18 mouse cellular contexts compared by ENCODE assay signal in the genomic region with DNA sequence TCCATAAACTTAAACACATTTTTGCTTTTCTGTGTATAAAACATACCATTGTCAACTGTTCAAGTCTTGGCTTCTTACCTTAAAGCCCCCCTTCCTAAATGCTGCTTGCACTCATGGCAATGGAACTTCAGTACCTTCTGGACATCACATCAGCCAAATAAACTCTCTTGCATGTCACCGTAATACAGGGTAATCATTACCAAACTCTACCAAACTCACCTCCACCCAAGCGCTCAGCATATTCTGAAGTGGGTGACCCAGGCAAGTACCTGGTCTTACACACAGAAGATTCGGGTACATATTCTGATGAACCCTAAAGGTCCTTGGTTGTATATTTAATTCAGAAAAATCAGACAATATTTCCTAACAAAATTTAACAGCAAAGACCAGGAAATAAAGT. TPM values are rescaled to one million over a fixed set of nuclear protein-coding genes. Genes with fewer than 3 reads are reported as not detected.
A peak's percentile ranks its signal among the peaks of the same experiment; 100 is the strongest.
DNase-seq lines count a peak whose midpoint lies in the region; ATAC-seq and TF ChIP-seq lines count a peak whose summit lies in the region.
"Had no signal": no experiment of that assay in that cellular context is flagged by ENCODE, and none has a peak within 500 bp of the region (broad histone marks: within the 10 kb centered on the region; RNA-seq: fewer than 3 reads in every experiment).

No protein-coding gene starts in this region.

- H3K9ac ChIP-seq in heart, postnatal 0 days (replicated peaks; ENCODE audit: low read depth, low read length): no peak overlapping the region
- peak overlapping the region; percentile 97 for H3K9ac ChIP-seq in MEL (ENCODE audit: control insufficient read depth, low read depth, low read length, poor library complexity, severe bottlenecking)
- 0 out of 2 replicates have a peak overlapping the region, but pooled peaks have one; percentile 52 for H3K9ac ChIP-seq in intestine, embryonic 16.5 days (ENCODE audit: low read depth, low read length)
- no peak overlapping the region for H3K9ac ChIP-seq in liver, postnatal 0 days (replicated peaks)
- no peak overlapping the region for H3K9ac ChIP-seq in hindbrain, embryonic 12.5 days
- H3K9ac ChIP-seq: embryonic facial prominence, embryonic 13.5 days; forebrain, embryonic 12.5 days; hindbrain, embryonic 14.5 days; lung, embryonic 14.5 days; neural tube, embryonic 12.5 days had no signal

- H3K27me3 ChIP-seq in heart, postnatal 0 days (ENCODE audit: control insufficient read depth, insufficient read depth, low read length): no peaks in the 10 kb centered on the region
- H3K27me3 ChIP-seq in MEL (ENCODE audit: control insufficient read depth in 1 of 2, insufficient read depth in 2 of 2, low read length in 2 of 2): no peaks in the 10 kb centered on the region
- H3K27me3 ChIP-seq in intestine, embryonic 16.5 days (replicated peaks; ENCODE audit: control insufficient read depth, insufficient read depth, low read length): no peaks in the 10 kb centered on the region
- no peaks in the 10 kb centered on the region for H3K27me3 ChIP-seq in liver, postnatal 0 days (ENCODE audit: insufficient read depth, low read length)
- H3K27me3 ChIP-seq in hindbrain, embryonic 12.5 days: no peaks in the 10 kb centered on the region
- H3K27me3 ChIP-seq: embryonic facial prominence, embryonic 13.5 days; forebrain, embryonic 12.5 days; heart, embryonic 13.5 days; neural tube, embryonic 12.5 days had no signal

- no peak overlapping the region for H3K4me3 ChIP-seq in heart, postnatal 0 days (ENCODE audit: low read depth, low read length)
- peak overlapping the region; percentile 15 to 39; a peak in 3 of 4 replicates for H3K4me3 ChIP-seq in MEL (ENCODE audit: control insufficient read depth in 1 of 2, insufficient read depth in 1 of 2, low read depth in 2 of 2, low read length in 2 of 2)
- peak overlapping the region; percentile 80; the same call in 1 of the 2 replicates for H3K4me3 ChIP-seq in intestine, embryonic 16.5 days (ENCODE audit: low read length)
- 0 out of 2 replicates have a peak overlapping the region, but pooled peaks have one; percentile 72 for H3K4me3 ChIP-seq in liver, postnatal 0 days (ENCODE audit: low read depth, low read length)
- no peak overlapping the region for H3K4me3 ChIP-seq in hindbrain, embryonic 12.5 days
- H3K4me3 ChIP-seq: embryonic facial prominence, embryonic 13.5 days; forebrain, embryonic 12.5 days; neural tube, embryonic 12.5 days had no signal

- no peaks in the 10 kb centered on the region for H3K9me3 ChIP-seq in heart, postnatal 0 days (replicated peaks; ENCODE audit: control insufficient read depth, low read length)
- H3K9me3 ChIP-seq in MEL (replicated peaks; ENCODE audit: insufficient read depth, low read length): no peaks in the 10 kb centered on the region
- no peaks in the 10 kb centered on the region for H3K9me3 ChIP-seq in intestine, embryonic 16.5 days (ENCODE audit: control insufficient read depth, low read length)
- no peaks in the 10 kb centered on the region for H3K9me3 ChIP-seq in liver, postnatal 0 days (ENCODE audit: low read length)
- H3K9me3 ChIP-seq in hindbrain, embryonic 12.5 days (replicated peaks): no peaks in the 10 kb centered on the region
- H3K9me3 ChIP-seq: embryonic facial prominence, embryonic 13.5 days; forebrain, embryonic 12.5 days; heart, embryonic 13.5 days; neural tube, embryonic 12.5 days had no signal

- DNase-seq in heart, postnatal 0 days (ENCODE audit: low spot score): no peak
- DNase-seq in heart, adult 18-20 months: no peak
- no peak for DNase-seq in MEL (ENCODE audit: low read depth, low spot score)
- DNase-seq in liver, postnatal 0 days: no peak
- no peak for DNase-seq in layer of hippocampus, postnatal 10 days (ENCODE audit: low spot score in 2 of 2)
- no peak for DNase-seq in gastrocnemius, adult 8-10 months (ENCODE audit: low spot score in 2 of 2)
- DNase-seq: cerebellum, adult 9-10 months; kidney, adult 18-20 months; layer of hippocampus, postnatal 36 days; lung, embryonic 14.5 days; thymus, postnatal 14 days had no signal

- peaks cover 88% of the 10 kb centered on the region for H3K79me2 ChIP-seq in MEL (ENCODE audit: control insufficient read depth, insufficient read depth, low read length, poor library complexity)

- no peak for ATAC-seq in heart, postnatal 0 days (ENCODE audit: insufficient read depth, low read depth)
- ATAC-seq in intestine, embryonic 16.5 days: no peak
- no peak for ATAC-seq in liver, postnatal 0 days
- ATAC-seq in hindbrain, embryonic 12.5 days (ENCODE audit: low FRiP score): no peak

- TF ChIP-seq EP300 in heart, postnatal 0 days (IDR thresholded peaks at IDR 0.05; ENCODE audit: low read depth): no peak
- TF ChIP-seq EP300 in MEL (IDR thresholded peaks at IDR 0.05; ENCODE audit: low read depth in 1 of 2, low read length in 2 of 2): no peak
- TF ChIP-seq EP300 in liver, postnatal 0 days (IDR thresholded peaks at IDR 0.05; ENCODE audit: low read depth): no peak

- no peak for TF ChIP-seq POLR2A in MEL (IDR thresholded peaks at IDR 0.05; ENCODE audit: control insufficient read depth in 1 of 2, insufficient read depth in 1 of 2, low read depth in 1 of 2, low read length in 2 of 2, poor library complexity in 1 of 2)

- H3K36me3 ChIP-seq in heart, postnatal 0 days (replicated peaks; ENCODE audit: control insufficient read depth, insufficient read depth, low read length): no peaks in the 10 kb centered on the region
- peaks cover 15 to 44% of the 10 kb centered on the region in 2 experiments for H3K36me3 ChIP-seq in MEL (ENCODE audit: control insufficient read depth in 1 of 2, insufficient read depth in 2 of 2, low read length in 2 of 2)
- H3K36me3 ChIP-seq in intestine, embryonic 16.5 days (ENCODE audit: control insufficient read depth, insufficient read depth, low read length): no peaks in the 10 kb centered on the region
- peaks cover 28% of the 10 kb centered on the region for H3K36me3 ChIP-seq in liver, postnatal 0 days (replicated peaks; ENCODE audit: insufficient read depth, low read length)
- H3K36me3 ChIP-seq in hindbrain, embryonic 12.5 days: no peaks in the 10 kb centered on the region
- H3K36me3 ChIP-seq: embryonic facial prominence, embryonic 13.5 days; forebrain, embryonic 12.5 days; neural tube, embryonic 12.5 days had no signal

- no peak for TF ChIP-seq CTCF in heart, postnatal 0 days (IDR thresholded peaks at IDR 0.05; ENCODE audit: low read depth)
- TF ChIP-seq CTCF in MEL (IDR thresholded peaks at IDR 0.05 in 2 of 3, conservative IDR thresholded peaks at IDR 0.05 in 1 of 3; ENCODE audit: control insufficient read depth in 1 of 3, insufficient read depth in 1 of 3, low read depth in 2 of 3, low read length in 3 of 3, poor library complexity in 1 of 3, severe bottlenecking in 1 of 3): no peak
- no peak for TF ChIP-seq CTCF in liver, postnatal 0 days (IDR thresholded peaks at IDR 0.05; ENCODE audit: low read depth)

- no peak overlapping the region for H3K27ac ChIP-seq in heart, postnatal 0 days (ENCODE audit: low read depth)
- no peak overlapping the region for H3K27ac ChIP-seq in MEL (ENCODE audit: control insufficient read depth, low read depth, low read length)
- peak overlapping the region; percentile 75; the same call in 1 of the 2 replicates for H3K27ac ChIP-seq in intestine, embryonic 16.5 days (ENCODE audit: low read length)
- peak overlapping the region; percentile 99 for H3K27ac ChIP-seq in liver, postnatal 0 days (ENCODE audit: low read depth)
- no peak overlapping the region for H3K27ac ChIP-seq in hindbrain, embryonic 12.5 days
- H3K27ac ChIP-seq: embryonic facial prominence, embryonic 13.5 days; forebrain, embryonic 12.5 days; hindbrain, embryonic 14.5 days; neural tube, embryonic 12.5 days had no signal

- peaks cover 54% of the 10 kb centered on the region for H3K4me1 ChIP-seq in heart, postnatal 0 days (ENCODE audit: control insufficient read depth, insufficient read depth)
- peaks cover 13 to 29% of the 10 kb centered on the region in 2 experiments for H3K4me1 ChIP-seq in MEL (ENCODE audit: control insufficient read depth in 1 of 2, insufficient read depth in 2 of 2, low read length in 2 of 2)
- H3K4me1 ChIP-seq in intestine, embryonic 16.5 days (ENCODE audit: control insufficient read depth, insufficient read depth, low read length): peaks cover 56% of the 10 kb centered on the region
- peaks cover 65% of the 10 kb centered on the region for H3K4me1 ChIP-seq in liver, postnatal 0 days (ENCODE audit: insufficient read depth)
- peaks cover 27% of the 10 kb centered on the region for H3K4me1 ChIP-seq in hindbrain, embryonic 12.5 days

- 88% methylated on average over 3 of the region's 3 CpGs for WGBS in heart, postnatal 0 days
- WGBS in intestine, embryonic 16.5 days: 64% methylated on average over 3 of the region's 3 CpGs
- WGBS in liver, postnatal 0 days (ENCODE audit: insufficient replicate concordance): 60% methylated on average over 3 of the region's 3 CpGs
- WGBS in hindbrain, embryonic 12.5 days: 92% methylated on average over 3 of the region's 3 CpGs

- TF ChIP-seq RAD21 in MEL (IDR thresholded peaks at IDR 0.05; ENCODE audit: low read depth, low read length): no peak

- H3K4me2 ChIP-seq in heart, postnatal 0 days (ENCODE audit: low read depth, low read length): peak overlapping the region; percentile 75; the same call in 1 of the 2 replicates
- peak overlapping the region; percentile 50 for H3K4me2 ChIP-seq in intestine, embryonic 16.5 days (ENCODE audit: low read depth, low read length)
- H3K4me2 ChIP-seq in liver, postnatal 0 days (ENCODE audit: low read depth, low read length): peak overlapping the region; percentile 88
- no peak overlapping the region for H3K4me2 ChIP-seq in hindbrain, embryonic 12.5 days (replicated peaks)
- H3K4me2 ChIP-seq: hindbrain, embryonic 14.5 days; neural tube, embryonic 12.5 days had no signal

RNA-seq across cellular contexts. Expression of gene Nfe2l2, which starts 3.9 kb away (rescaled TPM):
- 47.1 and 55.2 TPM in 2 replicates for total RNA-seq in heart, postnatal 0 days (2014; rRNA removed; ENCODE audit: low replicate concordance)
- polyA plus RNA-seq in heart, postnatal 0 days (2015; fragmentation: Nextera tagmentation; extraction: Ambion mirVana): 50.1 and 50.4 TPM in 2 replicates
- 10 to 100 TPM; 58.8 to 61.7 TPM for total RNA-seq in heart, adult 18-20 months (2021)
- 33.2 and 42.1 TPM in 2 replicates for total RNA-seq in MEL (2012; rRNA removed)
- 10 to 100 TPM in 1 of 2 experiments, not detected in 1; 59.1 TPM for polyA plus RNA-seq in MEL (2012; ENCODE audit: insufficient read depth in 1 of 2, insufficient read length in 2 of 2, low read depth in 1 of 2, low replicate concordance in 2 of 2, missing spikeins in 1 of 2)
- 112 and 115 TPM in 2 replicates for polyA plus RNA-seq in intestine, embryonic 16.5 days (2015; fragmentation: Nextera tagmentation; extraction: Ambion mirVana)
- polyA plus RNA-seq in liver, postnatal 0 days (2015; fragmentation: Nextera tagmentation; extraction: Ambion mirVana): 58.7 and 59.4 TPM in 2 replicates
- 10 to 100 TPM in 1 of 2 experiments, 1 to 10 TPM in 1; 9.9 to 10.4 TPM for total RNA-seq in layer of hippocampus, postnatal 10 days (2021)
- total RNA-seq in gastrocnemius, adult 8-10 months (2022): 10 to 100 TPM; 31.3 to 37.6 (median 34.7) TPM
- 20.0 and 20.5 TPM in 2 replicates for polyA plus RNA-seq in hindbrain, embryonic 12.5 days (2016; fragmentation: Nextera tagmentation; extraction: Ambion mirVana)

RNA-seq across cellular contexts. Expression of gene Hnrnpa3, which starts 41.5 kb away (rescaled TPM):
- 26.0 and 33.9 TPM in 2 replicates for total RNA-seq in heart, postnatal 0 days (2014; rRNA removed; ENCODE audit: low replicate concordance)
- 93.6 and 102 TPM in 2 replicates for polyA plus RNA-seq in heart, postnatal 0 days (2015; fragmentation: Nextera tagmentation; extraction: Ambion mirVana)
- total RNA-seq in heart, adult 18-20 months (2021): 100 to 1,000 TPM; 157 to 174 TPM
- 126 and 171 TPM in 2 replicates for total RNA-seq in MEL (2012; rRNA removed)
- polyA plus RNA-seq in MEL (2012; ENCODE audit: insufficient read depth in 1 of 2, insufficient read length in 2 of 2, low read depth in 1 of 2, low replicate concordance in 2 of 2, missing spikeins in 1 of 2): 100 to 1,000 TPM; 342 to 437 TPM
- 215 and 254 TPM in 2 replicates for polyA plus RNA-seq in intestine, embryonic 16.5 days (2015; fragmentation: Nextera tagmentation; extraction: Ambion mirVana)
- 86.9 and 90.7 TPM in 2 replicates for polyA plus RNA-seq in liver, postnatal 0 days (2015; fragmentation: Nextera tagmentation; extraction: Ambion mirVana)
- 100 to 1,000 TPM; 380 to 423 TPM for total RNA-seq in layer of hippocampus, postnatal 10 days (2021)
- total RNA-seq in gastrocnemius, adult 8-10 months (2022): 100 to 1,000 TPM in 2 of 4 experiments, 10 to 100 TPM in 2; 89.8 to 139 (median 106) TPM
- polyA plus RNA-seq in hindbrain, embryonic 12.5 days (2016; fragmentation: Nextera tagmentation; extraction: Ambion mirVana): 352 and 360 TPM in 2 replicates

Comparison
In these comparisons a context has a peak if more than half of its experiments do, and no peak if none do; other contexts are left out.
1. H3K27ac ChIP-seq: peak in intestine, embryonic 16.5 days (single experiment) and liver, postnatal 0 days (single experiment); none in heart, postnatal 0 days (single experiment), MEL (single experiment) and hindbrain, embryonic 12.5 days (single experiment).
2. H3K4me3 ChIP-seq: peak in MEL (2 of 2), intestine, embryonic 16.5 days (single experiment) and liver, postnatal 0 days (single experiment); none in heart, postnatal 0 days (single experiment) and hindbrain, embryonic 12.5 days (single experiment).
3. H3K9ac ChIP-seq: peak in MEL (single experiment) and intestine, embryonic 16.5 days (single experiment); none in heart, postnatal 0 days (single experiment), liver, postnatal 0 days (single experiment) and hindbrain, embryonic 12.5 days (single experiment).